Mouse (Mus musculus) limb, embryonic 14.5 days (tissue): ENCODE data around the gene Aprt. TPM values are rescaled to one million over a fixed set of nuclear protein-coding genes. Genes with fewer than 3 reads are reported as not detected.

ENCODE experiments used
- ATAC-seq: fragments of 200-750 bp; cut with Nextera tagmentation; 2 replicates; pipeline ENCODE4 v1.8.0; 2017; ENCODE audit warnings: low read depth, moderate number of reproducible peaks, moderate TSS enrichment; ENCODE audit not compliant: low FRiP score
- DNase-seq: peaks from one replicate; pipeline ENCODE4 v3.0.0-alpha.2; 2015; ENCODE audit warnings: low spot score
- H3K27ac ChIP-seq: fragments of 300-500 bp; sonication (generic); replicated peaks from 2 replicates; pipeline ENCODE4 v1.5.1; 2014; ENCODE audit warnings: low read depth, mild to moderate bottlenecking, low read length, moderate library complexity, mixed read lengths
- H3K27me3 ChIP-seq: fragments of 300-500 bp; sonication (generic); 2 replicates; pipeline ENCODE4 v1.6.1; 2014; ENCODE audit warnings: low read length, mixed read lengths; ENCODE audit not compliant: control insufficient read depth, insufficient read depth
- H3K36me3 ChIP-seq: fragments of 300-500 bp; sonication (generic); 2 replicates; pipeline ENCODE4 v1.6.1; 2014; ENCODE audit warnings: mild to moderate bottlenecking, low read length, moderate library complexity, mixed read lengths; ENCODE audit not compliant: control insufficient read depth, insufficient read depth
- H3K4me1 ChIP-seq: fragments of 300-500 bp; sonication (generic); 2 replicates; pipeline ENCODE4 v1.6.1; 2014; ENCODE audit warnings: antibody characterized with exemption, low read length, mixed read lengths; ENCODE audit not compliant: control insufficient read depth, insufficient read depth
- H3K4me2 ChIP-seq: fragments of 300-500 bp; sonication (generic); replicated peaks from 2 replicates; pipeline ENCODE4 v1.6.1; 2014; ENCODE audit warnings: low read depth, mild to moderate bottlenecking, low read length, moderate library complexity; ENCODE audit not compliant: severe bottlenecking
- H3K4me3 ChIP-seq: fragments of 300-500 bp; sonication (generic); replicated peaks from 2 replicates; pipeline ENCODE4 v1.5.1; 2014; ENCODE audit warnings: low read length
- H3K9ac ChIP-seq: fragments of 300-500 bp; sonication (generic); 2 replicates; pipeline ENCODE4 v1.6.1; 2014; ENCODE audit warnings: mild to moderate bottlenecking, low read depth, low read length, moderate library complexity; ENCODE audit not compliant: severe bottlenecking
- H3K9me3 ChIP-seq: fragments of 300-500 bp; sonication (generic); 2 replicates; pipeline ENCODE4 v1.6.1; 2016; ENCODE audit warnings: low read length; ENCODE audit not compliant: control insufficient read depth
- POLR2A ChIP-seq: fragments of 200-500 bp; IDR thresholded peaks from 2 replicates; pipeline ENCODE4 v1.8.0; 2012; ENCODE audit warnings: inconsistent platforms, mild to moderate bottlenecking, moderate library complexity, borderline replicate concordance; ENCODE audit not compliant: insufficient read depth, insufficient read length; ENCODE audit errors: extremely low read depth
- WGBS: fragments of 180-500 bp; shearing (Covaris S2); extraction: QIAGEN DNeasy Blood & Tissue Kit; methylation state at CpG from one replicate; pipeline ENCODE4 v1.1.7; 2014; 5-methylcytosine and 5-hydroxymethylcytosine counted together
- polyA plus RNA-seq, 2 experiments: library from polyadenylated mRNA; depleted of rRNA in 1 of 2; stranded (reverse) in 1 of 2; unstranded in 1 of 2; fragments of >200 nt; fragmentation: Nextera tagmentation in 1 of 2; extraction: Ambion mirVana in 1 of 2; gene quantifications; 2 replicates each; pipeline versions ENCODE4 v1.2.1 to v1.2.3; 2012 to 2014

Gene Aprt
- polyA plus RNA-seq, 2 experiments = 199 to 348 TPM

GRCm38 (mm10) chr8:122531312-122531711, 45.4 kb downstream of the Aprt start:
- Histone ChIP-seq H3K4me1 (peaks cover 2% of the 10 kb centered on the region; the same call in 1 of the 2 replicates), H3K9ac (no peak overlapping the region), H3K27ac (no peak overlapping the region), H3K36me3 (no peaks in the 10 kb centered on the region), H3K9me3 (no peaks in the 10 kb centered on the region), H3K4me3 (no peak overlapping the region), H3K27me3 (no peaks in the 10 kb centered on the region), H3K4me2 (no peak overlapping the region)
- ATAC-seq = no peak
- DNase-seq = no peak
- TF ChIP-seq POLR2A = no peak
- WGBS = 78% methylated on average over 8 of the region's 8 CpGs

GRCm38 (mm10) chr8:122529159-122529558, 47.5 kb downstream of the Aprt start:
- Histone ChIP-seq H3K4me3 (no peak overlapping the region), H3K27me3 (no peaks in the 10 kb centered on the region), H3K4me2 (no peak overlapping the region), H3K27ac (no peak overlapping the region), H3K36me3 (no peaks in the 10 kb centered on the region), H3K4me1 (peaks cover 21% of the 10 kb centered on the region), H3K9me3 (no peaks in the 10 kb centered on the region), H3K9ac (no peak overlapping the region)
- ATAC-seq (no peak), DNase-seq (no peak)
- no peak for TF ChIP-seq POLR2A
- 91% methylated on average over 4 of the region's 4 CpGs for WGBS

- H3K36me3 ChIP-seq = no peaks in the 10 kb centered on the region
- H3K27ac ChIP-seq = no peak overlapping the region
- ATAC-seq = no peak
- WGBS = 96% methylated on average over 3 of the region's 3 CpGs
- no peaks in the 10 kb centered on the region for H3K27me3 ChIP-seq
- no peak overlapping the region for H3K4me3 ChIP-seq
- no peak overlapping the region for H3K4me2 ChIP-seq
- no peak overlapping the region for H3K9ac ChIP-seq
- no peak for DNase-seq
- peaks cover 33% of the 10 kb centered on the region for H3K4me1 ChIP-seq
- TF ChIP-seq POLR2A = no peak
- no peaks in the 10 kb centered on the region for H3K9me3 ChIP-seq
Observed at GRCm38 (mm10) chr8:122527937-122528336, 48.8 kb downstream of the Aprt start.

- Histone ChIP-seq H3K9me3 (no peaks in the 10 kb centered on the region), H3K27ac (no peak overlapping the region), H3K4me2 (no peak overlapping the region), H3K9ac (no peak overlapping the region), H3K36me3 (no peaks in the 10 kb centered on the region), H3K4me1 (peaks cover 33% of the 10 kb centered on the region), H3K27me3 (no peaks in the 10 kb centered on the region), H3K4me3 (no peak overlapping the region)
- TF ChIP-seq POLR2A = no peak
- WGBS = 55% methylated on average over 7 of the region's 7 CpGs
- no peak for DNase-seq
- ATAC-seq = no peak
Observed at GRCm38 (mm10) chr8:122526526-122527170, 50.1 kb downstream of the Aprt start.

GRCm38 (mm10) chr8:122526084-122526483, 50.6 kb downstream of the Aprt start:
- Histone ChIP-seq H3K4me1 (peaks cover 33% of the 10 kb centered on the region), H3K4me2 (no peak overlapping the region), H3K27me3 (no peaks in the 10 kb centered on the region), H3K9ac (no peak overlapping the region), H3K36me3 (no peaks in the 10 kb centered on the region), H3K4me3 (no peak overlapping the region), H3K9me3 (no peaks in the 10 kb centered on the region), H3K27ac (no peak overlapping the region)
- TF ChIP-seq POLR2A = no peak
- no peak for DNase-seq
- ATAC-seq = no peak
- WGBS = 46% methylated on average over 3 of the region's 3 CpGs
